Mouse (Mus musculus): ENCODE measurements around the gene Ankrd28.

- TF ChIP-seq CTCF (IDR thresholded peaks at IDR 0.05; ENCODE audit: low read depth): no peak
- TF ChIP-seq EP300 (IDR thresholded peaks at IDR 0.05; ENCODE audit: low read depth): no peak
These were observed 41.7 kb upstream of the Ankrd28 start for GRCm38 (mm10) chr14:31872130-31872529.
